Mouse (Mus musculus) olfactory bulb, adult 2 months (tissue): Measurements from ENCODE around the gene Gucd1. TPM values are rescaled to one million over a fixed set of nuclear protein-coding genes. Genes with fewer than 3 reads are reported as not detected.
"Not testable (repeated sequence)": the region's sequence is repeated elsewhere in the genome, so short reads cannot be mapped to it uniquely, and the experiment has no call there.

ENCODE experiments used
- H3K27ac ChIP-seq: fragments of 200-500 bp; 2 replicates; pipeline ENCODE4 v1.5.1; 2012; ENCODE audit warnings: low read depth, low read length; ENCODE audit not compliant: insufficient read depth
- H3K4me1 ChIP-seq: fragments of 200-500 bp; 2 replicates; pipeline ENCODE4 v1.6.1; 2012; ENCODE audit warnings: low read length; ENCODE audit not compliant: control insufficient read depth, insufficient read depth
- H3K4me3 ChIP-seq: fragments of 200-500 bp; 2 replicates; pipeline ENCODE4 v1.5.1; 2012; ENCODE audit warnings: mild to moderate bottlenecking, low read depth, low read length, moderate library complexity; ENCODE audit not compliant: insufficient read depth
- CTCF ChIP-seq: fragments of 200-500 bp; IDR thresholded peaks from 2 replicates; pipeline ENCODE4 v1.5.1; 2012; ENCODE audit warnings: low read depth, mild to moderate bottlenecking, low read length, moderate library complexity; ENCODE audit not compliant: insufficient read depth
- POLR2A ChIP-seq: fragments of 200-500 bp; IDR thresholded peaks from 2 replicates; pipeline ENCODE4 v1.6.1; 2012; ENCODE audit warnings: mild to moderate bottlenecking, low read depth, low read length, moderate library complexity; ENCODE audit not compliant: insufficient read depth
- WGBS: fragments of 180-500 bp; shearing (Covaris S2); methylation state at CpG from one replicate; pipeline ENCODE4 v1.1.7; 2018; 5-methylcytosine and 5-hydroxymethylcytosine counted together
- polyA plus RNA-seq: library from polyadenylated mRNA; stranded (reverse); fragments of >200 nt; gene quantifications from 2 replicates; pipeline ENCODE4 v1.2.4, GENCODE M21; 2012; ENCODE audit warnings: low replicate concordance; ENCODE audit not compliant: missing spikeins, insufficient read depth, insufficient read length

The Gucd1 gene
- polyA plus RNA-seq, 1 experiment = not detected

DNA sequence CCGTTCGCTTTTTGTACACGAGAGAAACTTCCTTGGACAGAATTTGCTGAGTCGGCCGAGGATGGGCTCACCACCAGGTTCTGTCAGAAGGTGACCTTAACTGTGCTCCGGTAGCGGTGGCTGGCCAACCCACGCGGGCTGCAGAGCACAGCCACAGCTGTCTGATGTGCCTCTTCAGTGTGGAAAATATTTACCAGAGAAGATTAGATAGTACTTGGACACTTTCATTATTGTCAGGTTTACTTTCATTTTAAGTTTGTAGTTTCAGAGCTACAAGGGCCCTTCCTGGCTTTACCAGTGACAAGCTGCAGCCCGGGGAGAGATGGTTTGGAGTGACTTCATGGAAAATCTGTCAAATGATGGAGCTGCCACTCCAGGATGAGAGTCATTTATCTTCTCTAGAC is 93.3 kb downstream of the Gucd1 start:
- 96% methylated on average over 10 of the region's 10 CpGs for WGBS
- TF ChIP-seq CTCF = no peak
- no peak for TF ChIP-seq POLR2A
- H3K4me3 ChIP-seq = no peak overlapping the region
- H3K27ac ChIP-seq = no peak overlapping the region
- no peaks in the 10 kb centered on the region for H3K4me1 ChIP-seq

DNA sequence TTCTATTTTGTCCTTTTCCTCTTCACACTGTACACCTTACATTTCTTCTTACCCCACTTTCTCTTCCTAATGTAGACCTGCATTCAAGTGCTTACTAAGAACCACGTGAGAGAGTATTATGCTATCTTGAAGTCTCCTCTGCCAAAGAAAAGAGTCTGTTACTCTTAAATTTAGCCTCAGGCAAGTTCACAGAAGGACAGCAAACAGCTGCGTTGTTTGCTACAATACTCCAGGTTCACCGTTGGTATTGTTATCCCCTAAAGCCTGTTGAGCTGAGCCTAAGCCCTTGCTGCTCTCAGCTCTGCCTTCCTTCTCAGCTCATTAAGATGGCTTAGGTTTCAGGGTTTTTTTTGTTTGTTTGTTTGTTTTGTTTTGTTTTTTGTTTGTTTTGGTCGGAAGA is 99.0 kb downstream of the Gucd1 start:
- no peak overlapping the region for H3K27ac ChIP-seq
- H3K4me3 ChIP-seq = no peak overlapping the region
- TF ChIP-seq POLR2A = no peak
- no peaks in the 10 kb centered on the region for H3K4me1 ChIP-seq
- 63% methylated on average over 4 of the region's 4 CpGs for WGBS

DNA sequence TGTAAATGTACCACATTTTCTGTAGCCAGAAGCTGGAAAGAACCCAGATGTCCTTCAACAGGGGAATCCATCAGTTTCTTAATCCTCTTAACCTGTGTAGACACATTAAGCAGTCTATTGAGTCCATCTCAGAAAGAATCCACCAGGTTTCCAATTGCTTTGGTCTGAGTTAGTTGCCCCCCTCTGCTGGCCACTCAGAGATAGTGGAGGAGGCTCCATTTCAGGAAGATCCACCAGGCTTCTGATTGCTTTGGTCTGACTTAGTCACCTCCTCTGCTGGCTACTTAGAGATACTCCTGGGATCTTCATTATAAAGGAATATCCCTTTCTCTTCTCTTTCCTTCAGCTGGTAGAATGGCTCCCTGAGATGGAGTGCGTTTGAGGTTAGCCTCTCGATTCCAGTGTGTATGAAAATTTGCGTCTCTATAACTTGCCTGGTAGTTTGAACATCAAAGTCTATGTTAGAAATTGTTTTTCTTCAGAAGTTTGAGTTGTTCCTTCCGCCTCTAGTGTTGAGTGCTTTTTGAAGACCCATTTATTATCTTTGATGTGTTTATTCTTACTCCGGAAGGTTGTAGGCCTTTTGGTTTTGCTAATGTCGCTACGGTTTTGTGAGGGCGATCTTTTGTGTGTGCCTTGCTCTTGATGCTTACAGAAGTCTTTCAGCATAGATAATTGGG is 100.3 kb downstream of the Gucd1 start:
- Histone ChIP-seq H3K4me1 (peaks cover 5% of the 10 kb centered on the region), H3K4me3 (no peak overlapping the region), H3K27ac (no peak overlapping the region)
- 94% methylated on average over 8 of the region's 8 CpGs for WGBS
- TF ChIP-seq CTCF = no peak
- TF ChIP-seq POLR2A = no peak

DNA sequence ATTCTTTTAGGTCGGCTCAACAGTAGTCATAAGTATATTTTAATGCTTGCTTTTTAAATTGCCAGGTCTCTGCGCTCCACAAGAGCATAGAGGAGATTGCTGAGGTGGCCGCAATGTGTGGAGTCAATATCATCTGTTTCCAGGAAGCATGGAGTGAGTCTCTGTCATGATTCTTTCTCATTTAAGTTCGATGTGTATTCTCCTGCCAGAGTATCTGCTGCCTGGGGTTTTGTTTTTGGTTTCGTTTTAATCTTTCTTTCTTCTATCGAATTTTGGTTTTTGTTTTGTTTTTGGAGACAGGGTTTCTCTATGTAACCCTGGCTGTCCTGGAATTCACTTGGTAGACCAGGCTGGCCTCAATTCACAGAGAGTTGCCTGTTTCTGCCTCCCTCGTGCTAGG is 102.8 kb downstream of the Gucd1 start:
- peaks cover 10% of the 10 kb centered on the region for H3K4me1 ChIP-seq
- TF ChIP-seq POLR2A (no peak), CTCF (no peak)
- WGBS = 85% methylated on average over 7 of the region's 7 CpGs
- no peak overlapping the region for H3K4me3 ChIP-seq
- no peak overlapping the region for H3K27ac ChIP-seq

DNA sequence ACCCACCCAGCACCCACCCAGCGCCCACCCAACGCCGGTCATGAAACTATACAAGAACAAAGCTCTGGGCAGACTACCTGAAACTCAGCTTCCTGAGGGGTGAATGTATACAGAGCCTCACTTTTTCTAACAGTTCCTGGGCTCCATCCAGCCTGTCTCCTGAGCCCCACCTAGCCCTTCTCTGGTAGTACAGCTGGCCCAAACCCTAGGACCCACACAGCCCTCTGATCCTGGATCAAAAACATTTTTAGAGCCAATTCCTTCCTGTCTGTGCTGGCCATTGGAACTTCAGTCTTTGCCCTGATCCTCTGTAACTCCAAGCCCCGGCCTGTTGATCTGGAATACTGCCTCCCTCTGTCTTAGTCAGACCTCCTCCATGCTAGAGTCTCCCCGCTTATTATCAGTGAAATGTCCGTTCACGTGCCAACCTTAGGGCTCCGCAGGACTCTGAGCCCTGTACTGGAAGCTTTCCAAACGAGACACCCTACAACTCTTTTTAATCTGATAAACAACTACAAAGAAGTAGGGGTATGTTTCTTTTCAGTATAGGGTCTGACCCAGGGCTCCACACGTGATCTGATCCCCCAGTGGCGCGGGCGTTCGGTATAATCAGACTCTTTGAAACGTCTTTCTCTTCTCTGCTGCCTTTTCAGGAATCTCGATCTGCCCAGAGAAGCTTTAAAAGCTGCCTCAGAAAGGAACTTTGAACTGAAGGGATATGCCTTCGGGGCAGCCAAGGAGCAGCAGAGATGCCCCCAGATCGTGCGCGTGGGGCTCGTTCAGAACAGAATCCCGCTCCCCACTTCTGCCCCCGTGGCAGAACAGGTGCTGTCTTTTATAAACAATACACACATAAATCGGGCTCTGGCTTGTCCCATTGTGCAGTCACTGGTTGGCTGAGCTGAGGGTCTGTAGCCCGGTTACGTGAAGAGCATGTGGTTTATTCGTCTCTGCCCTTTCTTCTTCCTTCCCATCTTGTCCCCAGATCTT is 105.4 kb downstream of the Gucd1 start:
- TF ChIP-seq POLR2A = no peak
- no peak for TF ChIP-seq CTCF
- no peak overlapping the region for H3K4me3 ChIP-seq
- WGBS = 26% methylated on average over 27 of the region's 27 CpGs
- H3K4me1 ChIP-seq = peaks cover 10% of the 10 kb centered on the region
- H3K27ac ChIP-seq = no peak overlapping the region

DNA sequence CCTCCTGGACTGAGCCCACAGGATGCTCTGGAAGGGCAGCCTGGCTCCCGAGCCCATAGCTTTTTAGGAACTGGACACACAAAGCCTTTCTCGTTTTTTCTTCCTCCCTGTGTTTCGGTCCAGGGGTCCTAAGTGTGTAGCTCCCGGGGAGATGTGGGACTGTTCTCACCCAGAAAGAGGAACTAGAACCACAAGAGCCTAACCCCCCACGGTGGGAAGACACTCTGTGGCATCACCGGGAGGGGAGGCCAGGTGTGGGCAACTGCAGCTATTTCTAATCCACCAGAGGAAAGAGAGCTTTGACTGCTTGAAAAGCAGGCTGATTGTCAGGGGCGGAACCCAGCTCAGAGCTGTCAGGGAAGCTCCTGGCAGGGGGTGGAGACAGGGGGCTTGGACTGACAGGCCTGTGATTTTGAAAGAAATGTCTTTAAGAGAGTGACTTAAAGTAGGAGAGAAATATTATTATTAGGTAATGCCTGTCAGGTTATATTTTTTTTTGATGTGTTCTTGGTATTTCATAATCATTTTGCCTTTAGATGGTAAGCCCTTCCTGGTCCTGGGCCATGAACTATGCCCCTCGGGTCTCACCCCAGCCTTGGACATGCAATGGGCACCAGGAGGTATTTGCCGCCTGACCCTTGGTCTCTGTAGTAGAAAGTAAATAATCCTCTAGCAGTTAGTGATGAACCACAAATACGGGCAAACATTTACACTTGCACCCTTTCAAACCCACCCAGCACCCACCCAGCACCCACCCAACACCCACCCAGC is 106.2 kb downstream of the Gucd1 start:
- not testable (repeated sequence) for H3K27ac ChIP-seq, H3K4me3 ChIP-seq
- peaks cover 15% of the 10 kb centered on the region for H3K4me1 ChIP-seq
- 66% methylated on average over 10 of the region's 10 CpGs for WGBS

DNA sequence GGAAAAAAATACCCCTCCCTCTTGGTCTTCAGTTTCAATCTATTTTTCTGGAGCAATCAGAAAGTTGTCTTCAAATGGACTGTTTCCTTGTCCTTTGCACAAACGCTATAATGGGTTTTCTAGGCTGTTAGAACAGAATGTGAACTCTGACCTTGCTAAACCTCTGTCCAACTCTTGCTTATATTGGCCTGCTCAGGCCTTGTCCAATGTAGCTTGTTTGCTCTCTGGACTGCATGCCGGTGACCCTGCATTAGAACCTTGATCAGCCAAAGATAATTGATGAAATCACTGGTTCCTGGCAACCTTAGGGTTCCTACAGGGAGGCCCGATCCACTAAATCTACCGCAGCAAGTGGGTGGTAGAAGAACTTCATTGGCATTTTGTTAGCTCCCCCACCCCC is 110.0 kb downstream of the Gucd1 start:
- TF ChIP-seq CTCF = no peak
- no peak for TF ChIP-seq POLR2A
- WGBS = 85% methylated on average over 4 of the region's 4 CpGs
- Histone ChIP-seq H3K4me3 (no peak overlapping the region), H3K27ac (no peak overlapping the region), H3K4me1 (peaks cover 13% of the 10 kb centered on the region)

DNA sequence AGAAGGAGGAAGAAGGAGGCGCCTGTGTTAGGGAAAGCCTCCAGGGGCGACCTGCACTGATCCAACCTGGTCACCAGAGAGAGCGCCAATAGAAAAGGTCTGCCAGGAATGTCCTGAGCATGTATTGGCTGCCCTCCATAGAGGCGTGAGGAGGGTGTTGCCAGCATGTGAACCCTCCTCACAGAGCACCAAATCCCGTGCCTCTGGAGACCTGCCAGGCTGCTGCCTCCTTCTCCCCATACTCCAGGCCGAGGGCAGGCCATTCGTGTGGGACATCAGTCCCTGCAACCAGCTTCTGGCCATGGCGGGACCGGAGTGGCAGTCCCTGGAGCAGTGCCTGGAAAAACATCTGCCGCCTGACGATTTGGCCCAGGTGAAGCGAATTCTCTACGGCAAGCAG is 111.0 kb downstream of the Gucd1 start:
- Histone ChIP-seq H3K4me1 (peaks cover 5% of the 10 kb centered on the region; the same call in 1 of the 2 replicates), H3K27ac (no peak overlapping the region), H3K4me3 (no peak overlapping the region)
- TF ChIP-seq CTCF (no peak), POLR2A (no peak)
- WGBS = 49% methylated on average over 13 of the region's 13 CpGs

DNA sequence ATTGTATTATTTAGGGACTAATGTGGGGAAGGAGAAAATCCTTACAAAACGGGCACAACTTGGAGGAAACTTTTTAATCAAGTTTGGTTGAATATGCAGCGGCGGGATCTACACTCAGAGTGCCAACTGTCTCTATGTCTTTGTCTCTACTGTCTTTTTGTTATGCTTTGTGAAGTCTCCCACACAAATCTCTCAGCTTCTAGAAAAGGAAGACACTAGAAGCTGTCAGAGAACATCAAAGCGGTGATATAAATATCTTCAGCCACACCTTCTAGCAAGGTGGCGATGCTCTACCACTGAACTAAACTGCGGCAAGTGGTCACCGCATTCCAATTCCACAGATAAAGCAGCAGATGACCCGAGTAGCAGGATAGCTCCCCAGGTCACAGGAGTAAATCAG is 111.9 kb downstream of the Gucd1 start:
- no peak overlapping the region for H3K4me3 ChIP-seq
- WGBS = 88% methylated on average over 8 of the region's 8 CpGs
- H3K4me1 ChIP-seq = peaks cover 5% of the 10 kb centered on the region; the same call in 1 of the 2 replicates
- H3K27ac ChIP-seq = no peak overlapping the region
- no peak for TF ChIP-seq POLR2A
- TF ChIP-seq CTCF = no peak
